Mouse (Mus musculus) lung, embryonic 14.5 days (tissue): Measurements from ENCODE around the gene Tmem229a. TPM values are rescaled to one million over a fixed set of nuclear protein-coding genes. Genes with fewer than 3 reads are reported as not detected.

Experiments
- ATAC-seq: fragments of 200-750 bp; cut with Nextera tagmentation; 2 replicates; pipeline ENCODE4 v1.8.0; 2017; ENCODE audit warnings: mild to moderate bottlenecking, moderate TSS enrichment, moderate library complexity; ENCODE audit not compliant: insufficient read depth
- DNase-seq: peaks from one replicate; pipeline ENCODE4 v3.0.0-alpha.2; 2015
- H3K27ac ChIP-seq: fragments of 300-500 bp; sonication (generic); 2 replicates; pipeline ENCODE4 v1.5.1; 2014; ENCODE audit warnings: low read depth, mild to moderate bottlenecking, moderate library complexity
- H3K27me3 ChIP-seq: fragments of 300-500 bp; sonication (generic); 2 replicates; pipeline ENCODE4 v1.6.1; 2014; ENCODE audit warnings: low read length, control low read depth; ENCODE audit not compliant: insufficient read depth
- H3K36me3 ChIP-seq: fragments of 300-500 bp; sonication (generic); 2 replicates; pipeline ENCODE4 v1.6.1; 2014; ENCODE audit warnings: control low read depth; ENCODE audit not compliant: insufficient read depth
- H3K4me1 ChIP-seq: fragments of 300-500 bp; sonication (generic); 2 replicates; pipeline ENCODE4 v1.6.1; 2014; ENCODE audit warnings: antibody characterized with exemption, control low read depth; ENCODE audit not compliant: insufficient read depth
- H3K4me2 ChIP-seq: fragments of 300-500 bp; sonication (generic); 2 replicates; pipeline ENCODE4 v1.6.1; 2014; ENCODE audit warnings: mild to moderate bottlenecking
- H3K4me3 ChIP-seq: fragments of 300-500 bp; sonication (generic); 2 replicates; pipeline ENCODE4 v1.5.1; 2014; ENCODE audit warnings: low read depth, low read length
- H3K9ac ChIP-seq: fragments of 300-500 bp; sonication (generic); 2 replicates; pipeline ENCODE4 v1.6.1; 2014
- H3K9me3 ChIP-seq: fragments of 300-500 bp; sonication (generic); 2 replicates; pipeline ENCODE4 v1.6.1; 2016; ENCODE audit warnings: low read depth, low read length, control low read depth
- CTCF ChIP-seq: IDR thresholded peaks from 2 replicates; pipeline ENCODE4 v1.5.1; 2016; ENCODE audit warnings: antibody characterized with exemption, low read depth
- WGBS: fragments of 180-500 bp; shearing (Covaris S2); extraction: QIAGEN DNeasy Blood & Tissue Kit; methylation state at CpG from one replicate; pipeline ENCODE4 v1.1.7; 2014; 5-methylcytosine and 5-hydroxymethylcytosine counted together
- polyA plus RNA-seq: library from polyadenylated mRNA; unstranded; fragments of >200 nt; fragmentation: Nextera tagmentation; extraction: Ambion mirVana; gene quantifications from 2 replicates; pipeline ENCODE4 v1.2.1, GENCODE M21; 2014

Gene Tmem229a
- polyA plus RNA-seq, 1 experiment from 2014 or later: 0.22 TPM

GRCm38 (mm10) chr6:24963754-24964153 lies 7.7 kb upstream of the Tmem229a start:
- no peak for TF ChIP-seq CTCF
- H3K27me3 ChIP-seq: no peaks in the 10 kb centered on the region
- DNase-seq (no peak), ATAC-seq (no peak)
- no peaks in the 10 kb centered on the region for H3K9me3 ChIP-seq
- H3K4me2 ChIP-seq: no peak overlapping the region
- H3K36me3 ChIP-seq: no peaks in the 10 kb centered on the region
- H3K27ac ChIP-seq: no peak overlapping the region
- H3K4me1 ChIP-seq: no peaks in the 10 kb centered on the region
- WGBS: 74% methylated on average over 5 of the region's 5 CpGs
- no peak overlapping the region for H3K4me3 ChIP-seq
- H3K9ac ChIP-seq: no peak overlapping the region

GRCm38 (mm10) chr6:24956586-24956973 lies 483 bp upstream of the Tmem229a start:
- no peak for DNase-seq
- WGBS: 0% methylated on average over 2 of the region's 5 CpGs
- H3K27me3 ChIP-seq: peaks cover 20% of the 10 kb centered on the region
- H3K9ac ChIP-seq: 0 out of 2 replicates have a peak overlapping the region, but pooled peaks have one; percentile 42
- TF ChIP-seq CTCF: no peak
- no peaks in the 10 kb centered on the region for H3K36me3 ChIP-seq
- peaks cover 4% of the 10 kb centered on the region; the same call in 1 of the 2 replicates for H3K4me1 ChIP-seq
- H3K4me3 ChIP-seq: peak overlapping the region; percentile 53
- H3K27ac ChIP-seq: no peak overlapping the region
- ATAC-seq: no peak
- peak overlapping the region; percentile 99 for H3K4me2 ChIP-seq
- no peaks in the 10 kb centered on the region for H3K9me3 ChIP-seq

GRCm38 (mm10) chr6:24955131-24955945 lies 759 bp downstream of the Tmem229a start:
- TF ChIP-seq CTCF: no peak
- peak overlapping the region; percentile 99 for H3K4me2 ChIP-seq
- WGBS: under 1% methylated on average over 78 of the region's 91 CpGs
- DNase-seq (peak; percentile 64), ATAC-seq (peak; percentile 81)
- H3K27ac ChIP-seq: no peak overlapping the region
- H3K4me1 ChIP-seq: peaks cover 4% of the 10 kb centered on the region; the same call in 1 of the 2 replicates
- H3K36me3 ChIP-seq: no peaks in the 10 kb centered on the region
- peak overlapping the region; percentile 53 for H3K4me3 ChIP-seq
- peaks cover 20% of the 10 kb centered on the region for H3K27me3 ChIP-seq
- H3K9me3 ChIP-seq: no peaks in the 10 kb centered on the region
- H3K9ac ChIP-seq: peak overlapping the region; percentile 42

DNA sequence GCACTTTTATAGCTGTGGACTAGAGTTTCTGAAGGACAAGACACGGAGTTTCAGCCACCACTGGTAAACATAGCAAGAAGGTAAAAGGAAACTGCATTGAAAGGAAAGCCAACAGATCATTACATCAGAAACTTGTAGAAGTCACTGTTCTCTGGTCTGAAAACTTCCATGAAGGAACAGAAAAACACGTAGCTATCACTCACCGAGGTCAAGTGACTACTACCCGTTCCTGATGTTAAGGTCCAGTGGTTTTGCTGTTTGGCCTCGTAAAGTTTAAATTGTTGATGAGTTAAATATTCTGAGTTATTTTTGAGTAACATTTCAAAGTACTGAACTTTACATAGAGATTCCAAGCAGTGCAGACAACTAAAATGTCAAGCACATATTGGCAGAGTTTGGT lies 2.0 kb downstream of the Tmem229a start:
- Histone ChIP-seq H3K27ac (no peak overlapping the region), H3K4me1 (peaks cover 4% of the 10 kb centered on the region; the same call in 1 of the 2 replicates), H3K4me3 (no peak overlapping the region), H3K27me3 (peaks cover 20% of the 10 kb centered on the region), H3K9ac (no peak overlapping the region), H3K9me3 (no peaks in the 10 kb centered on the region), H3K4me2 (no peak overlapping the region), H3K36me3 (no peaks in the 10 kb centered on the region)
- TF ChIP-seq CTCF: no peak
- no peak for ATAC-seq
- DNase-seq: no peak
- 71% methylated on average over 5 of the region's 5 CpGs for WGBS

DNA sequence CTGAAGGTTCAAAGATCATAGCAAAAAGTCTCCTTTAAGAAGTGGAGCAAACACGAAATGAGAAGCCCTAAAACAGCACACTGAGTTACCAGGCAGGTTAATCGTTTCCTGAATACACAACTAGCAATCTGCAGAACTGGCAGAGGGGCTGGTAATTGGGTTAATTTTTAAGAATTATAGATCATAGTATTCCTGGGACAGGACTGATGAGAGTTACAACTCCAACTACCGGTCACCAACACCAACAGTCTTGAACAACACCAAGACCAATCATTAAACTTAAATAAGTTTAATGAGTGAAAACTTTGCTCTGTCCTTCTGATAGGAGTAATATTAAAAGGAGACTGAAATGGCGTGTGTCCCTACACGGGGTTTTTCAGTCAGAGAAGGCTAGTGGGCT lies 3.8 kb downstream of the Tmem229a start:
- Histone ChIP-seq H3K27ac (no peak overlapping the region), H3K27me3 (peaks cover 20% of the 10 kb centered on the region), H3K9ac (no peak overlapping the region), H3K4me3 (no peak overlapping the region), H3K9me3 (no peaks in the 10 kb centered on the region), H3K4me2 (no peak overlapping the region), H3K36me3 (no peaks in the 10 kb centered on the region), H3K4me1 (peaks cover 4% of the 10 kb centered on the region; the same call in 1 of the 2 replicates)
- no peak for ATAC-seq
- no peak for DNase-seq
- WGBS: 80% methylated on average over 5 of the region's 5 CpGs
- TF ChIP-seq CTCF: no peak

DNA sequence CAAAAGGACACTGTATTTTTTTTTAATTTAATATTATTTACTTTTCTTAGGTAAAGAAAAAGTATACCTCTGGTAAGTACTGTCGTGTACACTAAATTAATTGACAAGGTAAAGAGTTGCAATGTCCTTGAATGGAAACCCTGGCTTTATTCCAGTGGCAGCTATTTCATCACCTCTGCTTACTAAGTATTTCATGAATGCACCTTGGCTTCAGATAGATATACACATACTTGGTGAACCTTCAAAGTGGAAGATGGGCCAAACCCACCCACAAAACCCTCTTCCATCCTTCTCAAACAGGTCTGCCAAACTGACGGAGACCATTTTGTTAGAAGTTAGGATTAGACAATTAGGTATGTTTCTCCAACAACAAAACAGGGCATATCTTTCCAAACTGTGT lies 5.4 kb downstream of the Tmem229a start:
- Histone ChIP-seq H3K27me3 (peaks cover 19% of the 10 kb centered on the region), H3K36me3 (no peaks in the 10 kb centered on the region), H3K9ac (no peak overlapping the region), H3K4me1 (peaks cover 4% of the 10 kb centered on the region; the same call in 1 of the 2 replicates), H3K9me3 (no peaks in the 10 kb centered on the region), H3K4me2 (no peak overlapping the region), H3K4me3 (no peak overlapping the region), H3K27ac (no peak overlapping the region)
- WGBS: 75% methylated on average over 2 of the region's 2 CpGs
- TF ChIP-seq CTCF: no peak
- ATAC-seq (no peak), DNase-seq (no peak)

GRCm38 (mm10) chr6:24925076-24925785 lies 30.9 kb downstream of the Tmem229a start:
- Histone ChIP-seq H3K27ac (no peak overlapping the region), H3K27me3 (no peaks in the 10 kb centered on the region), H3K4me2 (no peak overlapping the region), H3K4me1 (no peaks in the 10 kb centered on the region), H3K36me3 (no peaks in the 10 kb centered on the region), H3K9ac (no peak overlapping the region), H3K9me3 (no peaks in the 10 kb centered on the region), H3K4me3 (no peak overlapping the region)
- WGBS: 84% methylated on average over 11 of the region's 11 CpGs
- no peak for DNase-seq
- ATAC-seq: no peak
- TF ChIP-seq CTCF: no peak
